Mouse (Mus musculus): ENCODE measurements at regions not wholly inside any gene's neighbourhood (a gene's known extent, or its start where the extent isn't known, plus 50 kb on each side); places are given as distances from the start of the nearest gene placed in this dataset.

GRCm38 (mm10) chr1:186034443-186034842 lies 82.7 kb downstream of the Lyplal1 start:
- TF ChIP-seq CTCF (IDR thresholded peaks at IDR 0.05; ENCODE audit: low read depth, low read length) = no peak
- TF ChIP-seq EP300 (IDR thresholded peaks at IDR 0.05; ENCODE audit: insufficient read depth, low read depth, low read length) = no peak

Data from ES-Bruce4 (cell line).